Mouse (Mus musculus) hindbrain, embryonic 11.5 days (tissue): ENCODE measurements at regions not wholly inside any gene's neighbourhood (a gene's known extent, or its start where the extent isn't known, plus 50 kb on each side); places are given as distances from the start of the nearest gene placed in this dataset.

Experiments
- ATAC-seq: fragments of 200-750 bp; cut with Nextera tagmentation; 2 replicates; pipeline ENCODE4 v1.8.0; 2017; ENCODE audit warnings: mild to moderate bottlenecking, moderate TSS enrichment, moderate library complexity; ENCODE audit not compliant: low FRiP score
- DNase-seq: peaks from one replicate; pipeline ENCODE4 v3.0.0-alpha.2; 2015; ENCODE audit warnings: low spot score
- H3K27ac ChIP-seq: fragments of 300-500 bp; sonication (generic); 2 replicates; pipeline ENCODE4 v1.5.1; 2014; ENCODE audit warnings: mild to moderate bottlenecking, low read depth, low read length
- H3K27me3 ChIP-seq: fragments of 300-500 bp; sonication (generic); 2 replicates; pipeline ENCODE4 v1.6.1; 2014; ENCODE audit warnings: mild to moderate bottlenecking, low read length, moderate library complexity, mixed read lengths; ENCODE audit not compliant: control insufficient read depth, insufficient read depth
- H3K36me3 ChIP-seq: fragments of 300-500 bp; sonication (generic); 2 replicates; pipeline ENCODE4 v1.6.1; 2014; ENCODE audit warnings: mild to moderate bottlenecking, low read length, moderate library complexity, mixed read lengths; ENCODE audit not compliant: control insufficient read depth, insufficient read depth
- H3K4me1 ChIP-seq: fragments of 300-500 bp; sonication (generic); replicated peaks from 2 replicates; pipeline ENCODE4 v1.6.1; 2014; ENCODE audit warnings: low read length, mixed read lengths; ENCODE audit not compliant: control insufficient read depth, insufficient read depth
- H3K4me2 ChIP-seq: fragments of 300-500 bp; sonication (generic); replicated peaks from 2 replicates; pipeline ENCODE4 v1.6.1; 2014; ENCODE audit warnings: mild to moderate bottlenecking, low read depth, low read length
- H3K4me3 ChIP-seq: fragments of 300-500 bp; sonication (generic); 2 replicates; pipeline ENCODE4 v1.5.1; 2014; ENCODE audit warnings: low read depth, low read length
- H3K9ac ChIP-seq: fragments of 300-500 bp; sonication (generic); 2 replicates; pipeline ENCODE4 v1.6.1; 2014; ENCODE audit warnings: low read depth, low read length
- H3K9me3 ChIP-seq: fragments of 300-500 bp; sonication (generic); 2 replicates; pipeline ENCODE4 v1.6.1; 2016; ENCODE audit warnings: low read length; ENCODE audit not compliant: control insufficient read depth
- WGBS: fragments of 180-500 bp; shearing (Covaris S2); extraction: QIAGEN DNeasy Blood & Tissue Kit; methylation state at CpG from one replicate; pipeline ENCODE4 v1.1.7; 2014; 5-methylcytosine and 5-hydroxymethylcytosine counted together

- 42% methylated on average over 8 of the region's 8 CpGs for WGBS
- no peak overlapping the region for H3K27ac ChIP-seq
- no peaks in the 10 kb centered on the region for H3K27me3 ChIP-seq
- no peaks in the 10 kb centered on the region for H3K4me1 ChIP-seq
- DNase-seq: no peak
- H3K36me3 ChIP-seq: no peaks in the 10 kb centered on the region
- no peak overlapping the region for H3K4me3 ChIP-seq
- no peak overlapping the region for H3K9ac ChIP-seq
- no peak for ATAC-seq
- no peak overlapping the region for H3K4me2 ChIP-seq
- no peaks in the 10 kb centered on the region for H3K9me3 ChIP-seq
Measured at GRCm38 (mm10) chr9:87421175-87421574, 165.8 kb upstream of the Cep162 start.

GRCm38 (mm10) chr9:87419376-87419775 lies 164.0 kb upstream of the Cep162 start:
- H3K9ac ChIP-seq: no peak overlapping the region
- H3K27ac ChIP-seq: no peak overlapping the region
- H3K4me1 ChIP-seq: no peaks in the 10 kb centered on the region
- no peaks in the 10 kb centered on the region for H3K36me3 ChIP-seq
- ATAC-seq (peak; percentile 38; the same call in 1 of the 2 replicates), DNase-seq (peak; percentile 75)
- H3K27me3 ChIP-seq: no peaks in the 10 kb centered on the region
- 12% methylated on average over 12 of the region's 12 CpGs for WGBS
- no peak overlapping the region for H3K4me2 ChIP-seq
- H3K9me3 ChIP-seq: no peaks in the 10 kb centered on the region
- H3K4me3 ChIP-seq: no peak overlapping the region

- Histone ChIP-seq H3K9ac (no peak overlapping the region), H3K4me1 (no peaks in the 10 kb centered on the region), H3K27me3 (no peaks in the 10 kb centered on the region), H3K36me3 (no peaks in the 10 kb centered on the region), H3K9me3 (no peaks in the 10 kb centered on the region), H3K4me2 (no peak overlapping the region), H3K4me3 (no peak overlapping the region), H3K27ac (no peak overlapping the region)
- WGBS: 48% methylated on average over 9 of the region's 9 CpGs
- ATAC-seq (no peak), DNase-seq (no peak)
Measured at GRCm38 (mm10) chr9:87412894-87413293, 157.6 kb upstream of the Cep162 start.

DNA sequence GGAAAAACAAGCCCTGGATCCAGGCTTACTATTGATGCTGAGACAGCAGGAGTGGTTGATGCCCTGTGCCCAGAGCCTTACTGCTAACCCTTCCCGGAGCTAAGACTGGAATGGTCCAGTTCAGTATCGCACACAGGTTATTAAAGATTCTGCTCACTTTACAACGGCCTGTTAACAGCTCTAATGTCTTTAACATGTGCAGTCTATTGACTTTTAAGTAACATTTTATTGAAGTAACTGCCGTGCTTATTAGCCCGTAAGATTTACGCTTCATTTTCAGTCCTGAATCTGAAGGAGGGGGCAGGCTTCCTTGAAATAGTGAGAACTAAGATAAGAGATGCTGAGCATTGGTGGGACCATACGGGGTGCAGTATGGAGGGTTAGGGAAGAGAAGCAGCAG lies 155.7 kb upstream of the Cep162 start:
- Histone ChIP-seq H3K9me3 (no peaks in the 10 kb centered on the region), H3K4me1 (no peaks in the 10 kb centered on the region), H3K4me3 (no peak overlapping the region), H3K27ac (no peak overlapping the region), H3K36me3 (no peaks in the 10 kb centered on the region), H3K9ac (no peak overlapping the region), H3K4me2 (no peak overlapping the region), H3K27me3 (no peaks in the 10 kb centered on the region)
- DNase-seq (no peak), ATAC-seq (no peak)
- 87% methylated on average over 7 of the region's 7 CpGs for WGBS

GRCm38 (mm10) chr9:87409736-87410135 lies 154.4 kb upstream of the Cep162 start:
- Histone ChIP-seq H3K4me1 (no peaks in the 10 kb centered on the region), H3K36me3 (no peaks in the 10 kb centered on the region), H3K9me3 (no peaks in the 10 kb centered on the region), H3K27me3 (no peaks in the 10 kb centered on the region), H3K9ac (no peak overlapping the region), H3K4me3 (no peak overlapping the region), H3K27ac (no peak overlapping the region), H3K4me2 (no peak overlapping the region)
- DNase-seq (no peak), ATAC-seq (no peak)
- WGBS: 95% methylated on average over 3 of the region's 3 CpGs

- H3K9ac ChIP-seq: no peak overlapping the region
- no peak overlapping the region for H3K4me2 ChIP-seq
- H3K27me3 ChIP-seq: no peaks in the 10 kb centered on the region
- H3K36me3 ChIP-seq: no peaks in the 10 kb centered on the region
- H3K9me3 ChIP-seq: no peaks in the 10 kb centered on the region
- DNase-seq (no peak), ATAC-seq (no peak)
- 91% methylated on average over 8 of the region's 8 CpGs for WGBS
- no peak overlapping the region for H3K4me3 ChIP-seq
- H3K4me1 ChIP-seq: no peaks in the 10 kb centered on the region
- no peak overlapping the region for H3K27ac ChIP-seq
Measured at GRCm38 (mm10) chr9:87408805-87409204, 153.5 kb upstream of the Cep162 start.

DNA sequence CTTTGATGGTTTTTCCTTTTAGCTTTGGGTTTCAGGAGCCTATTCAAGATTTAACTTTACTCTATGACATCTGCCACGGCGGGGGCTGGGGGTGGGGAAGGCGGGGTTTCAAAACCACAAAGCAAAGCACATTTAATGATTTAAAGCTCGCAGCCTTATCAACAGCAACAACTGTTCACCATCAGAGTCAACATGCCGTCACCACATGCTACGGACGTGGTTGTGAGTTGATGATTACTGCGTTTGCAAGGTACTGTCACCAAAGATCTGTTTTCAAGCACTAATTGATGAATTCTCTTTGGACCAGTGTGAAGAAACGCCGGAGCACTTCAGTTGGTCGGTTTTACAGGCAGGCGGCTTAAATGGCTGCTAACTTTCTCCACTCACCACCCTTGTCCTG lies 151.1 kb upstream of the Cep162 start:
- Histone ChIP-seq H3K4me2 (no peak overlapping the region), H3K27me3 (no peaks in the 10 kb centered on the region), H3K9me3 (no peaks in the 10 kb centered on the region), H3K4me1 (no peaks in the 10 kb centered on the region), H3K4me3 (no peak overlapping the region), H3K27ac (no peak overlapping the region), H3K36me3 (no peaks in the 10 kb centered on the region), H3K9ac (no peak overlapping the region)
- no peak for DNase-seq
- WGBS: 76% methylated on average over 12 of the region's 12 CpGs
- no peak for ATAC-seq

- H3K4me1 ChIP-seq: no peaks in the 10 kb centered on the region
- no peak for DNase-seq
- H3K27ac ChIP-seq: no peak overlapping the region
- H3K9me3 ChIP-seq: no peaks in the 10 kb centered on the region
- 92% methylated on average over 7 of the region's 7 CpGs for WGBS
- no peak overlapping the region for H3K4me2 ChIP-seq
- no peak overlapping the region for H3K4me3 ChIP-seq
- H3K9ac ChIP-seq: no peak overlapping the region
- no peaks in the 10 kb centered on the region for H3K27me3 ChIP-seq
- ATAC-seq: no peak
- no peaks in the 10 kb centered on the region for H3K36me3 ChIP-seq
Measured at GRCm38 (mm10) chr9:87405115-87405720, 149.9 kb upstream of the Cep162 start.

DNA sequence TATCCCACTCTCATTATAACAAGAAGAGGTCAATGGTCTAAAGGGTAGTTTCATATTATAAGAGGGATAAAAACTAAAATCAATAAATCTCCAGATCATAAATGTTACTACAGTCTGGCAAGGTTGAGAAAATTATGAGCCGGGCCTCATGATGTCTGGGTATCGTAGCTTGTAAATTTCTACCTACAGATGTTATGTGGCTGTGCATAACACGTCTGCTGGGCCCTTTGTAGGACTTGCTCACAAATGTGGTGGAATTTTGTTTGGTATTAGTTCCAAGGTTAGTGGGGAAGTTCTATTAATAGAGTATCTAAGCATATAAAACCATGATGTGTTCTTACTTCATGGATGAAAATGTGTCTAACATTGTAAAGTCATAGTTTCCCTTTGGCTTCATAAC lies 146.7 kb upstream of the Cep162 start:
- H3K9ac ChIP-seq: no peak overlapping the region
- WGBS: 90% methylated on average over 3 of the region's 3 CpGs
- no peak overlapping the region for H3K27ac ChIP-seq

More for the DNA sequence above, 146.7 kb upstream of the Cep162 start:
- Histone ChIP-seq H3K4me3 (no peak overlapping the region), H3K27me3 (no peaks in the 10 kb centered on the region), H3K4me2 (no peak overlapping the region), H3K9me3 (no peaks in the 10 kb centered on the region), H3K36me3 (no peaks in the 10 kb centered on the region), H3K4me1 (no peaks in the 10 kb centered on the region)
- no peak for DNase-seq
- no peak for ATAC-seq
